Mouse (Mus musculus) central nervous system, embryonic 14 days (tissue): ENCODE results near the gene Tmem126a. TPM values are rescaled to one million over a fixed set of nuclear protein-coding genes. Genes with fewer than 3 reads are reported as not detected.

ENCODE experiments used
- polyA plus RNA-seq: library from polyadenylated mRNA; depleted of rRNA; stranded (reverse); fragments of >200 nt; gene quantifications from 2 replicates; pipeline ENCODE4 v1.2.3, GENCODE M21; 2012; rRNA removed

Gene Tmem126a
- polyA plus RNA-seq, result 52.7 and 59.5 TPM in 2 replicates

DNA sequence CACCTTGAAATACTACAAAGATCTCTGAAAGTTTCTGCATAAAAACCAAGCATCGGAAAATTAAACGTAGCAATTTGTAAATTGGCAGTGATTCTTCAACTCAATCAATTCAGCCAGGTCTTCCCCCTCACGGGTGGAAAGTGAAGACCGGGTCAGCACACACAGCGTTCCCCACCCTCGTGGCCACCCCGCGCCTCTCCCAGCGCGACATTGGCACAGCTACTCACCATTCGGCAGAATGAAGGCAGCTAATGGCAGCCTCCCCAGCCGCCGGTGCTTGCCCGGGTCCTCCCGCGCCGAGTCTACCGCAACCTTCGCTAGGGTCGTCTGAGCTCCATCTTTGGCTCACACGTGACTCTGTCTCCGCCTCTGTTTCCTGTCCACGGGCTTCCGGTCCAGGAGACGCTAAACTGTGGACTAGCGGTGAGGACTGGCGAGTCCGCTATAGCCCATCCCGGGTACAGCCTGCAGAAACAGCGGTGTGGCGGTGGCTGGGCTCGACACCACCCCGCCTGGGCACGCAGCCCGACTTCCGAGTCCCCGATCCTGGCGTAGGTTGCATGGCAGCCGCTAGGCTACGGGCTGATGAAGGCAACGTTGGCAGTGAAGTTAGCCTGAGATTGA is at the start of gene Tmem126a:
TSS of gene Tmem126a (minus strand) at position 385 of the 624 bp plus-strand sequence.

DNA sequence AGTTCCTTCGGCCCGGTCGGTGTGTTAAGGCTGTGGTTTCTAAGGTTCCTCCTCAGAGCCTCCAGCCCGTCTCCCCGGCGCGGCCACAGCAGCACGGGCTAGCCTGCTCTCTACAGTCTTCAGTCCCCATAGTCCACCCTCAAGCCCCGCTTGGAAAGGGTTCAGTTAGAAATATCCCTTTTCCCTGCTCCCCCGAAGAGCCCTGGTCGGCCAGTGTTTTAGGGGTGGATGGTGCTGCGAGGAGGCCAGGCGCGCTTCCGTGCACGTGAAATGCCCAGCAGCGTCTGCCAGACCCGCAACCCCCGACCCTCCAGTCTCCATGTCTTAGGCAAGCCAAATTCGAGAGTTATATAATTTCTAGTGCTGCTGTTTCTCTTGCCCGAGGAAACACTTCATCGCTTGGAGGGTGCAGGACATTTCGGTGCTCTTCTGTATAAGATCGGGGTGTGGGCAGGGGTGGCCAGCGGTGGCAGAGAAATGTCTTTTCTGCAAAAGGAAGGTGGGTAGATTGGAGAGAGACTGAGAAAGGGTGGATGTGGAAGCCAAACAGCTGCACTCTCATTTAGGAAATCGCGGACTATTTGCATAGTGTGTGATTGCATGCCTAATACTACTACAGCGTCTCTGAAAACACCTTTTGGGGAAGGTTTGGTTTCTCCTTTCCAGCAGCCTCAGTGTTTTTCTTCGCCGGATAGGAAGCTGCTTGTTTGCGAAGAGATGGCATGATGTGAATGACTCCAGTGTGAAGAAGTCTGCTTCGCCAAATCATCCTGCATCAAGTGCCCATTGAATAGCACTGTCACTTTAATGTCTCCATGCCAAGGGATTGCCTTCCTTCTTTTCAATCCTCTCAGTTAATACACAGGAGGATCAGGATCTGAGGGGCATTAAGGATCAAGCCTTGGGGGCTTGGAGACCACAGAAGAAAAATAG is 19.6 kb upstream of the Tmem126a start, which contains the start of gene Dlg2:
TSS of gene Dlg2 (plus strand) at position 360 of the 933 bp plus-strand sequence.

DNA sequence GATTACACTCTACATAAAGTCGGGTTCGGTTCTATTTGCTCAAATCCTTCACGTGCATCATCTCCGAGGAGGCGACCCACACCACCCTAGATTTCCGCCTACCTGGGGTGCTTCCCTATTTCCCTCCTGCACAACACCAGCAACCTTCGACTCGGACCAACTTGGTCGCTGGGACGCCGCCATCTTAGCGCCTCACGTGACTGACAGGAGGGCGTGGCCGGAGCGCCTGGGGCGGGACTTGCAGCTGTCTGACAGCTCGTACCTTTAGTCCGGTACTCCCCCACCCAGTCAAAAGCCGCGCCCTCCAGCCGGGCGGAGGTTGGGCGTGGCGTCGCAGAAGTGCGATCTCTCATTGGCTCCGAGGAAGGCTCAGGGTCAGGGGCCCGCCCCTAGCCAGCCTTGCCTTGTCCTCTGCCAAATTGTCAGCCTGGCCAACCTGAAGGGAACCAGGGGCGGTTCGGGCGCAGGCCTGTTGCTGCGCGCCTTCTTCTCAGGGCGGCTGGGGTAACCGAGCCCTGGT is 18.8 kb upstream of the Tmem126a start, which contains the start of gene Tmem126b:
TSS of gene Tmem126b (minus strand) at position 209 of the 520 bp plus-strand sequence.

DNA sequence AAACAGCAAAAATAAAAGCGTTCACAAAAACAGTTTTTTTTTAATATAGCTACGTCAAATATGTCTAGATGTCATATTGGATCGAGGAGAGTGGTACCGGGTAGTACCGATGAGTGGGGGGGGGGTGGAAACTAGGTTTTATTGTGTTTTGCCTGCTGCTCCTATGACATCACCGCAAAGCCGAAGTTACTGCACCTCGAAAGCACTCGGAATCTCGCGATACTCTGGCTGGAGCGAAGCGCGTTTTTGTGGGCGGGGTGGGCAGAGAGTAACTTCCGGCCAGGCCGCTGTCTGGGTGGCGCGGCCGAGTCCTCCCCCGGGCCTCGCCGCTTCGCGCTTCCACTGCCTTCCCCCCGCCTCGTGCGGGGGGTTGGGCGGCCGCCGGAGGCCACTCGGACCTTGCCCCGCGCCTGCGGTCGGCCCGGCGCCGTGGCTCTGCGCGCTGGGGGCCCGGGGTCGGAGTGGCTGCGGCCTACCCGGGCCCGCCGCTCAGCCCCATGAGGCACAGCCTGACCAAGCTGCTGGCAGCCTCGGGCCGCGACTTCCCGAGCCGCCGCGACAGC is 14.4 kb downstream of the Tmem126a start, which contains the start of gene Crebzf:
TSS of gene Crebzf (plus strand) at position 212 of the 563 bp plus-strand sequence.

DNA sequence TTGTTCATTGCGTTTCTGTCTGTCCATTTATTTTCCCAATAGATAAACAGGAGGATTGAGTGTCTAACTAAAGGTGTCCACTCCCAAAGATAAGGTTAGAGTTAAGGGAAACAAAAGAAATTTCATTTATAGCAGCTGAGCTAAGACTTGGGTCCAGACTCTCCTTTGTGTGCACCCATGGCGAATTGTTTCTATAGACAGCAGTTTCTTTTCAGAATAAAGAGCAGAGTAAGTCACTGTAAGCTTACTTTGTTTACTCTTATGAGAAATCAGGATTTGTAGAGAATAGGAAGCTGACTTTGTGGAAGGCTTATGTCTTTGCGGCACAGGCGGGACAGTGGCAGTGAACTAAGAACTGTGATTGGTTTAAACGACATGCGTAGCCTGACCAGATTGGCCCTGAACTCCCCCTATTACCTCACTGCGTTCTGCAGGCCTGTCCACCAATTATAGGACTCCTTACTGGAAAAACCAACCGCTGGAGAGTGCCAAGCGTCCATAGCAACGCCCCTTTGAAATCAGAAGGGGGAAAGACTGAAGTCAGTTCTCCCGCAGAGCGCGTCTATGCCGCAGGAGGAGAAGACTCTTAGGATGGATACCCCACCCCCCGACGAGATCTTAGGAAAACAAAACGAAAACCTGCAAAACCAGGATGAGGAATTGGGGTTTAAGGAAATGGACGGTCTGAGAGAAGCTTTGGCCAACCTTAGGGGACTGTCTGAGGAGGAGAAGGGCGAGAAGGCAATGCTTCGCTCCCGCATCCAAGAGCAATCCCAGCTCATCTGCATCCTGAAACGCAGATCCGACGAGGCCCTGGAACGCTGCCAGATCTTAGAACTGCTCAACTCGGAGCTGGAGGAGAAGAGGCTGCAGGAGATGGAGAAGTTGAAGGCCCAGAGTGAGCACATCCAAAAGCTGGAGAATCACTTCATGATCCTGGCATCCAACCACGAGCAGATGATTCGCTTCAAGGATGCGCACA is 30.7 kb downstream of the Tmem126a start, which contains the start of gene Ccdc89:
TSS of gene Ccdc89 (plus strand) at position 558 of the 982 bp plus-strand sequence.

Other genes starting within 250 kb of the Tmem126a start
- gene Ccdc83, start 191.5 kb downstream of the Tmem126a start, polyA plus RNA-seq, result not detected in 2 replicates
- 5.0 and 10.0 TPM in 2 replicates for gene Sytl2, start 155.0 kb downstream of the Tmem126a start, polyA plus RNA-seq
- gene Ccdc89, start 30.7 kb downstream of the Tmem126a start, polyA plus RNA-seq, result 1.1 and 1.3 TPM in 2 replicates
- 172 and 174 TPM in 2 replicates for gene Crebzf, start 14.5 kb downstream of the Tmem126a start, polyA plus RNA-seq
- 22.4 and 22.5 TPM in 2 replicates for gene Tmem126b, start 18.8 kb upstream of the Tmem126a start, polyA plus RNA-seq
- gene Dlg2, start 19.4 kb upstream of the Tmem126a start, polyA plus RNA-seq, result 28.1 and 30.8 TPM in 2 replicates